Mouse (Mus musculus) liver, embryonic 11.5 days (tissue): Measurements from ENCODE around the gene Jazf1. TPM values are rescaled to one million over a fixed set of nuclear protein-coding genes. Genes with fewer than 3 reads are reported as not detected.

Experiments
- ATAC-seq: fragments of 200-750 bp; cut with Nextera tagmentation; replicated peaks from 2 replicates; pipeline ENCODE4 v1.8.0; 2017; ENCODE audit warnings: moderate number of reproducible peaks, mild to moderate bottlenecking, moderate TSS enrichment, moderate library complexity; ENCODE audit not compliant: low FRiP score
- DNase-seq: peaks from one replicate; pipeline ENCODE4 v3.0.0-alpha.2; 2017; ENCODE audit warnings: low spot score
- H3K27ac ChIP-seq: fragments of 300-500 bp; sonication (generic); 2 replicates; pipeline ENCODE4 v1.5.1; 2014; ENCODE audit warnings: mild to moderate bottlenecking, low read depth, low read length, control low read depth
- H3K27me3 ChIP-seq: fragments of 300-500 bp; sonication (generic); replicated peaks from 2 replicates; pipeline ENCODE4 v1.6.1; 2014; ENCODE audit warnings: low read length, mixed read lengths; ENCODE audit not compliant: control insufficient read depth, insufficient read depth
- H3K36me3 ChIP-seq: fragments of 300-500 bp; sonication (generic); 2 replicates; pipeline ENCODE4 v1.6.1; 2014; ENCODE audit warnings: mild to moderate bottlenecking, low read length, moderate library complexity, mixed read lengths; ENCODE audit not compliant: control insufficient read depth, insufficient read depth
- H3K4me1 ChIP-seq: fragments of 300-500 bp; sonication (generic); replicated peaks from 2 replicates; pipeline ENCODE4 v1.6.1; 2014; ENCODE audit warnings: low read length, mixed read lengths; ENCODE audit not compliant: control insufficient read depth, insufficient read depth
- H3K4me2 ChIP-seq: fragments of 300-500 bp; sonication (generic); 2 replicates; pipeline ENCODE4 v1.6.1; 2014; ENCODE audit warnings: mild to moderate bottlenecking, control low read depth, moderate library complexity
- H3K4me3 ChIP-seq: fragments of 300-500 bp; sonication (generic); 2 replicates; pipeline ENCODE4 v1.5.1; 2014; ENCODE audit warnings: low read depth, low read length, control low read depth
- H3K9ac ChIP-seq: fragments of 300-500 bp; sonication (generic); 2 replicates; pipeline ENCODE4 v1.6.1; 2014; ENCODE audit warnings: low read depth, low read length, control low read depth
- H3K9me3 ChIP-seq: fragments of 300-500 bp; sonication (generic); 2 replicates; pipeline ENCODE4 v1.6.1; 2016; ENCODE audit warnings: low read length, inconsistent platforms, mixed read lengths; ENCODE audit not compliant: control insufficient read depth
- WGBS: fragments of 180-500 bp; shearing (Covaris S2); extraction: QIAGEN DNeasy Blood & Tissue Kit; methylation state at CpG from one replicate; pipeline ENCODE4 v1.1.7; 2014; 5-methylcytosine and 5-hydroxymethylcytosine counted together
- polyA plus RNA-seq: library from polyadenylated mRNA; unstranded; fragments of >200 nt; fragmentation: Nextera tagmentation; extraction: Ambion mirVana; gene quantifications from 2 replicates; pipeline ENCODE4 v1.2.1, GENCODE M21; 2014

Jazf1 gene
- polyA plus RNA-seq, 1 experiment from 2014 or later: 1.9 TPM

DNA sequence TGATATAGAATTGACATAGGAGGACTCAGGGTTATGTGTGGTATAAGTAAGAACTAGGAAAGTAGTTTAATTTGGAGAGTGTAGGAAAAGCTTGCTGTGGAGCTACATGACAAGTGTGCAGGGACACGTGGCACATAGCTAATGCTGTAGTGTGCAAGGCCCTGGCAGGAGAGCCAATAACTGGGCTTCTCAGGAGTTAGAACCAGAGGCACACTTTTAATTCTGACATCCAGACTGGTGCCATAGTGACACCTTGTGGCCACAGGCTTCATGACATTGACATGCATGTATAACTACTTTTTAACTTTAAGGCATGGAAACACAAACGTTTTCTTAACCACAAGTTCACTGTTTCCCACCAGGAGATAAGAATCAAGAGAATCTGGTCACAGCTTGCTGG is 149.5 kb downstream of the Jazf1 start:
- no peak overlapping the region for H3K4me2 ChIP-seq
- DNase-seq: no peak
- no peaks in the 10 kb centered on the region for H3K4me1 ChIP-seq
- no peak overlapping the region for H3K9ac ChIP-seq
- no peak for ATAC-seq
- no peaks in the 10 kb centered on the region for H3K9me3 ChIP-seq
- no peaks in the 10 kb centered on the region for H3K27me3 ChIP-seq
- 7% methylated on average over 2 of the region's 2 CpGs for WGBS
- no peak overlapping the region for H3K4me3 ChIP-seq
- H3K36me3 ChIP-seq: no peaks in the 10 kb centered on the region
- H3K27ac ChIP-seq: no peak overlapping the region

DNA sequence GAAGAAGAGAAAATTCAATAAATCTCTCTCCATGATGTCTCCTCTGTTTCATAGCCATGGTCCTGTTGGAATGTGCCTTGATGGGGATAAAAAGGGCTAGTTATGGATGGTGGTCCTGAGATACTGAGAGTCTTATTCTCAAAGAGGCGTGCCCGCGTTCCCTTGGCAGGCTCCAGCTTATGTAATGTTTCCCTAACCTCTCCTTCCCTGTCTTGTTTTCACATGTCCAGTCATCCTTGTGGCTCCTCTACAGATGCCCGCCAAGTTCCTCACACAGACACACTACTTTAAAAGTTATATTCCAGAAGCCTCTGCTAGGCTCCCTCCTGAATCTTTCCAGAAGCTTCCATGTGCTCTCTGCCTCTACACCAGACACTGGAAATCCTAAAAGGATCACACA is 151.0 kb downstream of the Jazf1 start:
- Histone ChIP-seq H3K9me3 (no peaks in the 10 kb centered on the region), H3K4me3 (no peak overlapping the region), H3K4me2 (no peak overlapping the region), H3K9ac (no peak overlapping the region), H3K27me3 (no peaks in the 10 kb centered on the region), H3K36me3 (no peaks in the 10 kb centered on the region), H3K4me1 (no peaks in the 10 kb centered on the region), H3K27ac (no peak overlapping the region)
- DNase-seq (no peak), ATAC-seq (no peak)
- WGBS: 89% methylated on average over 4 of the region's 4 CpGs

DNA sequence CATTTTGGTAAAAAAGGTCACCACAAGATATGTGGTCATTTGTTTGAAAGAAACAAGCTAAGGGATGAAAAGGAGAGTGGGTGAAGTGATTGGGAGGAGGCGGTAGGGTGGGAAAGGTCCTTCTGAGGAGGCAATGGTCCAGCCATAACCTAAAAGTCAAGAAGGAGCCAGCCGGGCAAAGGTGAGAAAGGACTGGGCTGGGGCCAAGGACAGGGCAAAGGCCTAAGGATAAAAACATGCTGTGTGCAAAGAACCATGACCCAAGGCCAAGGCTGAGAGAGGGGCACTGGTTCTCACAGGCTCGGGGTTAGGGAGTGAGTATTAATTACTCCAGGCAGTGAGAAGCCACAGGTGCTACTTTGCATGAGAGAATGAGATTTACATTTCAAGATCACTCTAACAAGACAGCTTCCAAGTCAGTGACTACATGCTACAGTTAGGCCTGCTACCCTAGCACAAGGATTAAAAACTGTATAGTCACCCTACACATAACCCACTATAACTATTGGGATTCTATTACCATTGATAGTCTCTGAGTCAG is 151.5 kb downstream of the Jazf1 start:
- no peak for ATAC-seq
- H3K9me3 ChIP-seq: no peaks in the 10 kb centered on the region
- no peak overlapping the region for H3K27ac ChIP-seq
- no peaks in the 10 kb centered on the region for H3K4me1 ChIP-seq
- no peak overlapping the region for H3K4me2 ChIP-seq
- no peak overlapping the region for H3K9ac ChIP-seq
- no peaks in the 10 kb centered on the region for H3K27me3 ChIP-seq
- no peaks in the 10 kb centered on the region for H3K36me3 ChIP-seq
- no peak for DNase-seq
- whole genome bisulfite sequencing: 79% methylated on average over 3 of the region's 3 CpGs
- H3K4me3 ChIP-seq: no peak overlapping the region

DNA sequence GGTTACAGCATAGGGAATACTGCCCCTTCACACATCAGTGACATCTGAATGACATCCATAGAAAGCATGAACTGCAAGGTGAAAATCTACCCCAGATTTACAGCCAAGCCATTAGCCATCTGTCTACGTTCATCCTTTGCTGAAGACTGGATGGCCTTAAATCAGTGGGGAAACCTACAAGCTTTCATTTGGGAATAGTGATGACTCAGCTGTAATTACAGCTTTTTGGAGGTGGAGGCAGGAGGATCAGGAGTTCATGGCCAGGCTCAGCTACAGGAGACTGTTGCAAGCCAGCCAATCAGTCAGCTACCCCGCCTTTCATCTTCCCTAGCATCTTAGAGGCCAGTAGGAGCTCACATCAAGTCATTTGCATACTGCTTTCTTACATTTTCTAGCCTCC is 153.5 kb downstream of the Jazf1 start:
- H3K27ac ChIP-seq: no peak overlapping the region

DNA sequence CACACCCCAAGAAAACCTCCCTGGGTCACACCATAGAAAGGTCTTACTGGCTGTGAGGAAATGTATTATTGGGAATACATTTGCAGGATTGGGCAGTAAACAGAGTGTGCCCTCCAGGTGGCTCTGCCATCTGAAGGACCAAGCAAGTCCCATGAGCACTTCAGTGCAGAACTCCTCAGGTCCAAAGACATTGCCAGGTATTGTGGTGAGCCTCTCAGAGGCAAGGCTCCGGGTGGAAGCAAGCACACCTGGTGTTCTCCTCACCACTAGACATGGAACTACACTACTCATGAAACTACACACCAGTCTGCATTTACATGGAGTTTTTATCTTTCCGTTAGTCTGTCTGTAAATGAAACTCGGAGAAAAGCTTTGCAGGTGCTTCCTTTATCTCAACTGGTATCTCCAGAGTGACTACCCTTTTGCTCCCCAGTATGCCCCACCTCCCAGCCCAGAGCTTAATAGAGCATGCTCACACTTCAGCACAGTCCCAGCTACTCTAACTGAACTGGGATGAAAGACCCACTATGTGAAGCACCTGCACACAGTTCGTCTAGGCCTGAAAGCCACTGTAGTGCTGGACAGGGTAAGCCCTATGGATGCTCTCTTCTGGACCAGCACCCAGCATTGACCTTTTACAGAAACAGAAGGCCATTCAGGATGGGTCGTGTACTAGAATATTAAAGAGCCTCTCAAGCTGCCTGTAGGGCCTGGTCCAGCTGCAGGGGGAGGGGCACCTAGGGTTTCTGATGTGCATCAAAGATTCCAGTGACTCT is 156.1 kb downstream of the Jazf1 start:
- Histone ChIP-seq H3K27me3 (no peaks in the 10 kb centered on the region), H3K27ac (no peak overlapping the region)
- 68% methylated on average over 5 of the region's 5 CpGs for WGBS

More for the DNA sequence above, 153.5 kb downstream of the Jazf1 start:
- no peaks in the 10 kb centered on the region for H3K36me3 ChIP-seq
- ATAC-seq (no peak), DNase-seq (no peak)
- H3K9ac ChIP-seq: no peak overlapping the region
- no peaks in the 10 kb centered on the region for H3K27me3 ChIP-seq
- 56% methylated on average over 2 of the region's 2 CpGs for WGBS
- no peaks in the 10 kb centered on the region for H3K4me1 ChIP-seq
- H3K9me3 ChIP-seq: no peaks in the 10 kb centered on the region
- no peak overlapping the region for H3K4me2 ChIP-seq
- no peak overlapping the region for H3K4me3 ChIP-seq

DNA sequence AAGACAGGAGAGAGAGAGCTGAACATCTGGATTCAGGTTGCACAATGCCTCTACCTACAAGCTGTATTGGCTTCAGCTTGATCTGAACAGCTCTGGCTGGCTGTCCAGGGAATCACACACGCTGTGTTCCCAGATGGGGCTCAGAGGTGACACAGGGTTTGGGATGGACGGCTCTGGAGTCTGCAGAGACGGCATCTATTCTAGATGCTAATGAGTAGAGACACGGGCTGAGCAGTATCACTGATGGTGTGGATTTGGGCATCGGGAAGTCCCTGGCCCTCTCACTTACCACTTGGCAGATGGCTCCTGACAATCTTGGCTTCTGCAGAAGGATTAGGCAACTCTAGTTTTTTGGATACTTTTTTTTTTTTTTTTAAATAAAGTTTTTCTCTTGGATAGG is 161.6 kb downstream of the Jazf1 start:
- 73% methylated on average over 5 of the region's 5 CpGs for WGBS
- ATAC-seq (no peak), DNase-seq (no peak)
- H3K27me3 ChIP-seq: no peaks in the 10 kb centered on the region
- H3K4me3 ChIP-seq: no peak overlapping the region
- H3K9ac ChIP-seq: no peak overlapping the region
- H3K36me3 ChIP-seq: no peaks in the 10 kb centered on the region
- no peak overlapping the region for H3K27ac ChIP-seq
- no peaks in the 10 kb centered on the region for H3K9me3 ChIP-seq
- H3K4me1 ChIP-seq: no peaks in the 10 kb centered on the region
- H3K4me2 ChIP-seq: no peak overlapping the region

More for the DNA sequence above, 156.1 kb downstream of the Jazf1 start:
- Histone ChIP-seq H3K9ac (no peak overlapping the region), H3K9me3 (no peaks in the 10 kb centered on the region), H3K4me3 (no peak overlapping the region), H3K4me2 (no peak overlapping the region), H3K4me1 (no peaks in the 10 kb centered on the region), H3K36me3 (no peaks in the 10 kb centered on the region)
- DNase-seq (no peak), ATAC-seq (no peak)

DNA sequence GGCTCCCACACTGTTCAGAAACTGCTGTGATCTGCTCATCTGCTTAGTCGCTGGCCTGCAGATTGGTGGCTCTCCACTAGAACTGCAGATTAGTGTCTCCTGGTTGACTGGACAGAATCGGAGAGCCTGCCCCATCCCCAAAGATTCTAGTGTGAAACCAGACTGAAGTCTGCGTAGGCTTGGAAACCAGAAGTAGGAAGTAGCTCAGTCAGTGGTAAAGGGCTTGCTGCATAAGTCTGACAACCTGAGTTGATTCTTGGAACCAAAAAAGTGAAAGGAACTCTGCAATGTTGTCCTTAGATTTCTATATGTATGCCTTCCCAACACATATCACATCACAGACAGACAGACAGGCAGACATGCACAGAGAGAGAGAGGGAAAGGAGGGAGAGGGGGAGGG is 163.3 kb downstream of the Jazf1 start:
- H3K9me3 ChIP-seq: no peaks in the 10 kb centered on the region
- ATAC-seq: no peak
- no peak for DNase-seq
- H3K27ac ChIP-seq: no peak overlapping the region
- no peaks in the 10 kb centered on the region for H3K4me1 ChIP-seq
- H3K27me3 ChIP-seq: no peaks in the 10 kb centered on the region
- no peak overlapping the region for H3K4me2 ChIP-seq
- H3K9ac ChIP-seq: no peak overlapping the region
- WGBS: 62% methylated on average over 3 of the region's 3 CpGs
- no peak overlapping the region for H3K4me3 ChIP-seq
- no peaks in the 10 kb centered on the region for H3K36me3 ChIP-seq

DNA sequence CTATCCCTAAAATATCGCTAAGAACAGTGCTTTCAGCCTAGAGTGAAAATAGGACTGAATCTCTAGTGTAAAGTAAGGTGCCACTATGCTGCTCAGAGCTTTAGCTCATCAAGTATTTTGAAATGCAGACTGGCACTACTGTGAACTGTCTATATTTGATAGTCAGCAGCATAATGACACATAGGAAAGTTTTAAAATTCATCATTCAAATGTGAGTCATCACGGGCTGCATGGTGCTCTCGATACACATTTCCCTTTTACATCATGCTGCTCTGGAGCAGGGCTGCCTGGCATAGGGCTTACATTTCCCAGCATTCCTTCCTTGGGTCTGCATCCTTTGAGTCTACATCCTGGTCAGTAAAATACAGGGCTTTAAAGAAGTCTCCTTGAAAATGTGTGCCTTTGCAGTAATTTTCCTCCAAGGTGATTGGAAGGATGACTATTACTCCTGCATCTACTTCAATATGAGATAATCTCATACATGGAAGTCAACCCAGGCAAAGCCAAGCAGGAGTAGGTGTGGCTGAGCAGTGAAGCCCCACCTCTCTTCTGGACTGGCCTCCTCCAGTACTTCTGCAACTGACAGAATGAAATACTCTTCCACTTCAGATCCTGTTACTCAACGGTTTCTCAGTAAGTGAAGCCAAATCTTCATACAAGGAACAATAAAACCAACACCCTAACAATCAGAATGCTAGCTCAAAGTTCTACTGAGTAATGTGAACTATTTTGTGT is 165.0 kb downstream of the Jazf1 start:
- no peaks in the 10 kb centered on the region for H3K9me3 ChIP-seq
- H3K27me3 ChIP-seq: no peaks in the 10 kb centered on the region
- H3K27ac ChIP-seq: no peak overlapping the region
- ATAC-seq (no peak), DNase-seq (no peak)
- WGBS: 68% methylated on average over 4 of the region's 4 CpGs
- no peaks in the 10 kb centered on the region for H3K4me1 ChIP-seq
- H3K9ac ChIP-seq: no peak overlapping the region
- no peak overlapping the region for H3K4me2 ChIP-seq
- no peaks in the 10 kb centered on the region for H3K36me3 ChIP-seq
- H3K4me3 ChIP-seq: no peak overlapping the region
